Mouse (Mus musculus) adrenal gland, postnatal 25 days (tissue): ENCODE data around the gene Aspa. TPM values are rescaled to one million over a fixed set of nuclear protein-coding genes. Genes with fewer than 3 reads are reported as not detected.

ENCODE experiments used
- DNase-seq: peaks from one replicate; pipeline ENCODE4 v3.0.0; 2021; ENCODE audit warnings: mixed read lengths
- total RNA-seq: library from RNA; stranded (reverse); gene quantifications from 2 replicates; pipeline ENCODE4 v1.2.3, GENCODE M21; 2021

Gene Aspa
- total RNA-seq, 1 experiment from 2014 or later, result 8.5 TPM

- DNase-seq, result no peak
Observed at GRCm38 (mm10) chr11:73257362-73257945, 71.9 kb downstream of the Aspa start.

Other genes starting within 250 kb of the Aspa start
- gene Itgae, start 239.0 kb downstream of the Aspa start, total RNA-seq, result 0.30 and 0.33 TPM in 2 replicates
- gene Haspin, start 191.3 kb downstream of the Aspa start, total RNA-seq, result 1.4 and 1.6 TPM in 2 replicates
- 5.8 and 7.8 TPM in 2 replicates for gene P2rx5, start 169.2 kb downstream of the Aspa start, total RNA-seq
- gene Emc6, start 152.6 kb downstream of the Aspa start, total RNA-seq, result 63.4 and 73.4 TPM in 2 replicates
- 71.3 and 79.4 TPM in 2 replicates for gene Tax1bp3, start 152.5 kb downstream of the Aspa start, total RNA-seq
- gene Ctns, start 130.6 kb downstream of the Aspa start, total RNA-seq, result 17.4 and 20.6 TPM in 2 replicates
- 9.9 and 13.8 TPM in 2 replicates for gene Shpk, start 130.1 kb downstream of the Aspa start, total RNA-seq
- 0.46 TPM in 1 of 2 replicates, not detected in the other for gene Trpv1, start 95.3 kb downstream of the Aspa start, total RNA-seq
- gene Trpv3, start 62.2 kb downstream of the Aspa start, total RNA-seq, result 0.27 TPM in 1 of 2 replicates, not detected in the other
- gene Gm49340, start 145 bp upstream of the Aspa start, total RNA-seq, result not detected in 2 replicates
- 0.73 TPM in 1 of 2 replicates, not detected in the other for gene Spata22, start 145 bp upstream of the Aspa start, total RNA-seq
- gene Olfr20, start 21.2 kb upstream of the Aspa start, total RNA-seq, result not detected in 2 replicates
- gene Olfr376, start 41.6 kb upstream of the Aspa start, total RNA-seq, result not detected in 2 replicates
- gene Olfr1, start 70.0 kb upstream of the Aspa start, total RNA-seq, result not detected in 2 replicates
- gene Olfr378, start 98.9 kb upstream of the Aspa start, total RNA-seq, result not detected in 2 replicates
- gene Olfr380, start 127.9 kb upstream of the Aspa start, total RNA-seq, result not detected in 2 replicates
- gene Olfr381, start 162.0 kb upstream of the Aspa start, total RNA-seq, result not detected in 2 replicates
- gene Olfr382, start 187.6 kb upstream of the Aspa start, total RNA-seq, result not detected in 2 replicates